Mouse (Mus musculus): ENCODE results near the gene Spata45.

DNA sequence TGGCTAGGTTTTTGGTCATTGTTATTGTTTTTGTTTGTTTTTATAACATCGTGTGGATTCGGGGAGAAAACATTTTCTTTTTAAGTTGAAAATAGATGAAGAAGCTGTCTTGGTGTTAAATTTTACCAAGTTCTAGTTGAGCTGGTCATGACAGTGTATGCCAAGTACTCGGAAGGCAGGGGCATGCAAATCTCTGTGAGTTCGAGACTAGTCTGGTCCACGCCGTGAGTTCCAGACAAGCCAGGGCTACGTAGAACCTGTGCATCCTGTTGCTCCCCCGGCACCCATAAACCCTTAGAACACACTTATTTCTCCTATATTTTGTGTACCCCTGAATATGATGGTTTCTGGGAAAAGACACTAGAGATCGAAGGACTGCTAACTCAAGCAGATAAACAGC, 27.3 kb downstream of the Spata45 start:
- TF ChIP-seq CTCF (IDR thresholded peaks at IDR 0.05; ENCODE audit: low read depth) (no peak), EP300 (IDR thresholded peaks at IDR 0.05; ENCODE audit: low read depth) (no peak)

All from heart, postnatal 0 days (tissue).